Mouse (Mus musculus) liver (tissue): Measurements from ENCODE around the gene Nanos3.

ENCODE experiments used
- DNase-seq: peaks from one replicate; pipeline ENCODE4 v3.0.0-alpha.2; 2020; ENCODE audit warnings: mixed read lengths

Gene Nanos3

DNA sequence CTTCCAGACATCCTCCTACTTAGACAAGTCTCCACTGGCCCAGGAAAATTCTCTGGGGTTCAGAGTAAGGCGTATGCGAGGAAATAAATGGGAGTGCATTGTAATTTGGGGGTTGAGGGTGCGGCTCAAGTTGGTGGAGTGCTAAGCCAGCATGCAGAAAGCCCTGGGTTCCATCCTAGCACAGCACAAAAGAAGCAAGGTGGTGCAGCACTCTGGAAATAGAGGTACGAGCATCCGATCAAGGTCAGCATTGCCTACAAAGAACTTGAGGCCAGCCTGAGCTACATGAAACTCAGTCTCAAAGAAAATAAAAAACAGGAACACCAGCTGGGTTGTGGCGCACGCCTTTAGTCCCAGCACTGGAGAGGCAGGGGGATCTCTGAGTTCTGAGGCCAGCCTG is at the start of gene Nanos3:
Gene Nanos3 (minus strand): TSS at position 101 of the 400 bp plus-strand sequence.
- no peak for DNase-seq

- DNase-seq = no peak
Measured at GRCm38 (mm10) chr8:84233055-84233454, 48.0 kb upstream of the Nanos3 start.

DNA sequence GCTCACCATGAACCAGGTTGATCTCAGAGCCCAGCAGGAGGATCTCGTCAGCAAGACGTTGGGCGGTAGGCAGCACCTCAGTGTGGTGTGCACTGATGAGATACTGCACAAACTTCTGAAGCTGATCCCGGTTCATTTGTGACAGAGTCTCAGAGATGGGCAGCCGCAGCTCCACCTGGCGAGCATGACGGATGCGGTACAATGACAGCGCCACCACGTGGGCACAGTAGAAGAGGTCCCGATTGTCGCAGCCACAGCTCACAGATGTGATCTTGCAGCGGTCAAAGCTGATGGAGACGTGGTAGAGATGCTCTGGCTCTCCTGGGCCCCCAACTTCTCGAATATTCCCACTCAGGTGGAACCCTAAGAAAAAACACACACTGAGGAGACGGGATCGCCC is 45.7 kb upstream of the Nanos3 start:
- DNase-seq = no peak

- no peak for DNase-seq
Measured at GRCm38 (mm10) chr8:84223322-84224029, 38.5 kb upstream of the Nanos3 start.

GRCm38 (mm10) chr8:84222566-84223165 is 37.6 kb upstream of the Nanos3 start:
- peak; percentile 31 for DNase-seq

- no peak for DNase-seq
Measured at GRCm38 (mm10) chr8:84220105-84220504, 35.1 kb upstream of the Nanos3 start.

GRCm38 (mm10) chr8:84218143-84218542 is 33.1 kb upstream of the Nanos3 start:
- DNase-seq = no peak

DNA sequence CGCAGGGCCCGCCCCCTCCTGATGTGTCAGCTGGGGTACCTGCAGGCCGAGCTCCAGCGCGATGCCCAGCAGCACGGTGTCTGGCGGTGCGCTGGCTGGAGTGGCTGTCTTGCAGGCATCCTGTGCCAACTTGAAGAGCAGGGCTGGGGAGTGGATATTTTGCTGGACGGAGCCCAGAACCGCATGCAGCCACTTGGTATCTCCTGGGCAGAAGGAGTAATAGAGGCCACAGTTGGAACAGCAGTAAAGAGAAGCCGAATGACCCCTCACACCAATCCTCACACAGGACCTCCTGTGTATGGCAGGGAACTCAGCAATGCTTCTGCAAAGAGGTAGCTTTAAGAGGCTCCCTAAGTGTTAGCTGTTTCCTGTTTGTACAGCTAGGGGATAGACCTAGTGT is 32.2 kb upstream of the Nanos3 start:
- DNase-seq = no peak

GRCm38 (mm10) chr8:84213277-84213676 is 28.3 kb upstream of the Nanos3 start:
- DNase-seq = no peak

DNA sequence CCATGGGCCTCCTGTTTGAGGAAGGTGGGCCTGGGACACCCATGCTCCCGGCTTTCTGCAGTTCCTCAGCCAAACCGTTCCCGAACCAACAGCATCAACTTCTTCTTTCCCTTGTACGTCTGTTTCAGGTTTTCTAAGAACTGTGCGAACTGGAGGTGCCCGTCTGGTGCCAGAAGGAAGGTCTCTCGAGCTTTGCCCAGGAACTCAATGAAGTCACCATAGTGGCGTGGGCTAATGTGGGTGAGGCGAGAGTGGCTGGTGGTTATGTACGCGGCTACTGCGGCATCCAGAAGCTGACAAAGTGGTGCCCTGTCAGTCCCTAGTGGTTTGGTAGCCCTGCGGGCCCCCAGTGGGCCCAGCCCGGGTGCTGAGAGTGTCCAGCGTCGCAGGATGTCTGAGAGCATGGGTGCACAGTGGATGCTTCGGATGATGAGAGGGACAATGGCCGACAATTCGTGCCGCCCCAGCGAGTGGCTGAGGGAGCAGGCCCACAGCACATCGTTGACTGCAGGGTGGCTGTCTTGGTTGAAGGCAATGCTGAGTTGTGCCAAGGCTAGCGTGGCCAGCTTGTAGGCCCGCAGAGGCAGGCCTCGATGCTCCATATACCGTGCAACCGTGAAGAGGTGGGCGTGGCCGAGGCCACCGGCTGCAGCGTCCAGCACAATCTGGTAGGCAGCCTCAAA is 27.0 kb upstream of the Nanos3 start:
- DNase-seq = no peak

GRCm38 (mm10) chr8:84211202-84211601 is 26.2 kb upstream of the Nanos3 start:
- DNase-seq = no peak

GRCm38 (mm10) chr8:84210167-84210791 is 25.3 kb upstream of the Nanos3 start:
- peak; percentile 82 for DNase-seq

GRCm38 (mm10) chr8:84208381-84209380 is 23.7 kb upstream of the Nanos3 start:
- no peak for DNase-seq

DNA sequence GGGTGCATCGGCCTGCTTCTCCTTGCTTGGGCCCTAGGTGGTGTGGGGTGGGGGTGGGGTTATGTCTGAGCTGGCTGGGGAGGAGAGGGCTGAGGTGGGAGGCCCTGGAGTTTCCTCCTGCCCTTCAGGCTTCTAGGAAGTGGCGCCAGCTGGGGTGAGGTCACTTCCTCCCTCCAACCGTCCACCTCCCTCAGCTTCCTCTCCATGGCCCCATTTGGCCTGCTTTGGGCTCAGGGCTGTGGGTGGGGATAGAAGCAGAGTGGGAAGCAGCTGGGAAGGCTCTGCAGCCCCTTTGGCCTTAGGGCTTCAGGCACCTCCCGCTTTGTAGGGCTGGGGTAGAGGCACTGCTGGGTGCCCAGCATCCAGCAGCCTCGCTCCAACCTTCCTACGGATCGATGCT is 22.8 kb upstream of the Nanos3 start:
- DNase-seq = peak; percentile 61

DNA sequence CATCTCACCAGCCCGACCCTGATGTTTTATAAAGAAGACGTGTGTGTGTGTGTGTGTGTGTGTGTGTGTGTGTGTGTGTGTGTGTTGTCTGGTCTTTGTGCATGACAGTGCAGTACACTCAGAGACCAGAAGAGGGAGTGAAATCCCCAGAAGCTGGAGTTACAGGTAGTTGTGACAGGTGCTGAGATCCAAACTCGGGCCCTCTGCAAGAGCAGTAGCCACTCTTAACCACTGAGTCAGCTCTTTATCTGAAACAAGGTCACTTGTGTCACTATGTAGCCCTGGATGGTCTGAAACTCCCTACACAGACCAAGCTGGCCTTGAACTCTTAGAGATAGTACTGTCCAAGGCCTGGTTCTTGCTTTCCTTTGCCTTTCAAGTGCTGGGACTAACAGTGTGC is 21.6 kb upstream of the Nanos3 start:
- DNase-seq = no peak

DNA sequence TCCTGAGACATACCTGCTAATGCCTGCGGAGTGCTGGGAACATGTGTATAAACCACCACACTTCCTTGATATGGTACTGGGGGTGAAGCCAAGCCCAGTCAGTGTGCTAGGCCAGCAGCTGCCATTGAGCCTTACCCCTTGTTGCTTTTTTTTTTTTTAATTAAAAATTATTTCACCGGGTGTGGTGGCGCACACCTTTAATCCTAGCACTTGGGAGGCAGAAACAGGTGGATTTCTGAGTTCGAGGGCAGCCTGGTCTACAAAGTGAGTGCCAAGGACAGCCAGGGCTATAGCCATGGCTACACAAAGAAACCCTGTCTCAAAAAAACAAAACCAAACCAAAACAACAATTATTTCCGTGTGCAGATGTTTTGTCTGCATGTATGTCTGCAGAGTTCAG is 20.1 kb upstream of the Nanos3 start:
- DNase-seq = no peak

DNA sequence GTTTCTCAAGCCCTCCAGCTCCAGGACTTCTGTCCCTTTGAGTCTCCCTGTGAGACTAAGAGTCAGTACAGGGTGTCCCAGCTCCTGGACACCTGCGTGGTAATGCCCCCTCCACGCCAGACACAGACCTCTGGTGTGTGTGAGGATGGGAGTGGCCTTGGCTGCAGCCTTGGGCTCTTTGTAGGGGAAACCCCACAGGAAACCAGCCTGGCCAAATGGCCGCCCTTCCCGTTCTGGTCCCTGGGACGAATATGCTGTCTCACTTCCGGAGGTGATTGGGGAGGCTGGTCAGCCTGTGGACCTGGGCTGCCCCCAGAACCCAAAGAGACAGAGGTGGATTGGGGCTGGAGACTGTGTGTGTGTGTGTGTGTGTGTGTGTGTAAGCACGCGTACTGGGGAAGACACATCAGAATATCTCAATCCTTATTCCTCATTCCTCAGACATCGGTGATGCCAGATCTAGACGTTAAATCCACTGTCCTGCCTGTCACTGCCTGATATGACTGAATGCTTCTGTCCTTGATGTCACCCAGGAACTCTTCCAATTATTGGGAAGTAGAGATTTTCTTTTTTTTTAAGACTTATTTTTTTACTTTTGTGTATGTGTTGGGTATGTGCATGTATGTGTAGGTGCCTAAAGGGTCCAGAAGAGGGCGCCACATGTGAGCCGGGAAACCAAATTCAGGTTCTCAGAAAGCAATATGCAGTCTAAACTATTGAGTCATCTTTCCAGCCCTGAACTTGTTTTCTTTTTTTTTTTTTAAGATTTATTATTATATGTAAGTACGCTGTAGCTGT is 19.2 kb upstream of the Nanos3 start:
- DNase-seq = peak; percentile 50

GRCm38 (mm10) chr8:84202938-84203917 is 18.2 kb upstream of the Nanos3 start:
- DNase-seq = peak; percentile 75

- peak; percentile 53 for DNase-seq
Measured at GRCm38 (mm10) chr8:84202466-84202865, 17.4 kb upstream of the Nanos3 start.
